Mouse (Mus musculus): ENCODE data around the gene Ano1. TPM values are rescaled to one million over a fixed set of nuclear protein-coding genes. Genes with fewer than 3 reads are reported as not detected.
A peak's percentile ranks its signal among the peaks of the same experiment; 100 is the strongest.

Gene Ano1
- polyA plus RNA-seq, 1 experiment from 2014 or later = 4.2 TPM

- Histone ChIP-seq H3K9me3 (replicated peaks) (no peaks in the 10 kb centered on the region), H3K9ac (replicated peaks) (no peak overlapping the region), H3K4me1 (peaks cover 8% of the 10 kb centered on the region; the same call in 1 of the 2 replicates), H3K4me3 (replicated peaks) (no peak overlapping the region), H3K4me2 (no peak overlapping the region), H3K27ac (replicated peaks) (no peak overlapping the region), H3K27me3 (replicated peaks) (no peaks in the 10 kb centered on the region), H3K36me3 (no peaks in the 10 kb centered on the region)
- ATAC-seq (ENCODE audit: low FRiP score) = no peak
- WGBS = 81% methylated on average over 2 of the region's 2 CpGs
Observed at GRCm38 (mm10) chr7:144689855-144690254, 61.9 kb downstream of the Ano1 start.

GRCm38 (mm10) chr7:144689136-144689535 is 62.6 kb downstream of the Ano1 start:
- H3K9me3 ChIP-seq (replicated peaks) = no peaks in the 10 kb centered on the region
- H3K27me3 ChIP-seq (replicated peaks) = no peaks in the 10 kb centered on the region
- ATAC-seq (ENCODE audit: low FRiP score) = no peak
- peaks cover 8% of the 10 kb centered on the region; the same call in 1 of the 2 replicates for H3K4me1 ChIP-seq
- no peak overlapping the region for H3K4me2 ChIP-seq
- WGBS = 57% methylated on average over 7 of the region's 7 CpGs
- no peak overlapping the region for H3K9ac ChIP-seq (replicated peaks)
- H3K27ac ChIP-seq (replicated peaks) = no peak overlapping the region
- H3K4me3 ChIP-seq (replicated peaks) = no peak overlapping the region
- no peaks in the 10 kb centered on the region for H3K36me3 ChIP-seq

GRCm38 (mm10) chr7:144687663-144688381 is 64.0 kb downstream of the Ano1 start:
- no peak overlapping the region for H3K4me3 ChIP-seq (replicated peaks)
- no peaks in the 10 kb centered on the region for H3K36me3 ChIP-seq
- H3K4me2 ChIP-seq = no peak overlapping the region
- no peak overlapping the region for H3K27ac ChIP-seq (replicated peaks)
- no peak overlapping the region for H3K9ac ChIP-seq (replicated peaks)
- no peak for ATAC-seq (ENCODE audit: low FRiP score)
- H3K9me3 ChIP-seq (replicated peaks) = no peaks in the 10 kb centered on the region
- no peaks in the 10 kb centered on the region for H3K27me3 ChIP-seq (replicated peaks)
- H3K4me1 ChIP-seq = peaks cover 8% of the 10 kb centered on the region; the same call in 1 of the 2 replicates
- 98% methylated on average over 2 of the region's 2 CpGs for WGBS

- H3K9ac ChIP-seq (replicated peaks) = no peak overlapping the region
- H3K27me3 ChIP-seq (replicated peaks) = peaks cover 10% of the 10 kb centered on the region
- no peaks in the 10 kb centered on the region for H3K36me3 ChIP-seq
- H3K4me3 ChIP-seq (replicated peaks) = no peak overlapping the region
- peaks cover 8% of the 10 kb centered on the region; the same call in 1 of the 2 replicates for H3K4me1 ChIP-seq
- no peak overlapping the region for H3K4me2 ChIP-seq
- H3K9me3 ChIP-seq (replicated peaks) = no peaks in the 10 kb centered on the region
- ATAC-seq (ENCODE audit: low FRiP score) = no peak
- 69% methylated on average over 4 of the region's 4 CpGs for WGBS
- no peak overlapping the region for H3K27ac ChIP-seq (replicated peaks)
Observed at GRCm38 (mm10) chr7:144684947-144685346, 66.8 kb downstream of the Ano1 start.

- Histone ChIP-seq H3K36me3 (no peaks in the 10 kb centered on the region), H3K27ac (replicated peaks) (no peak overlapping the region), H3K4me3 (replicated peaks) (no peak overlapping the region), H3K27me3 (replicated peaks) (peaks cover 15% of the 10 kb centered on the region), H3K9me3 (replicated peaks) (no peaks in the 10 kb centered on the region), H3K4me1 (peaks cover 8% of the 10 kb centered on the region; the same call in 1 of the 2 replicates), H3K4me2 (no peak overlapping the region), H3K9ac (replicated peaks) (no peak overlapping the region)
- WGBS = 26% methylated on average over 5 of the region's 5 CpGs
- no peak for ATAC-seq (ENCODE audit: low FRiP score)
Observed at GRCm38 (mm10) chr7:144684467-144684866, 67.3 kb downstream of the Ano1 start.

GRCm38 (mm10) chr7:144680096-144680495 is 71.7 kb downstream of the Ano1 start:
- no peak overlapping the region for H3K4me2 ChIP-seq

GRCm38 (mm10) chr7:144678241-144679030 is 73.3 kb downstream of the Ano1 start:
- peak overlapping the region; percentile 46 for H3K4me3 ChIP-seq (replicated peaks)
- peak overlapping the region; percentile 93 for H3K4me2 ChIP-seq
- no peak for ATAC-seq (ENCODE audit: low FRiP score)
- H3K27ac ChIP-seq (replicated peaks) = no peak overlapping the region
- H3K9ac ChIP-seq (replicated peaks) = peak overlapping the region; percentile 31
- H3K27me3 ChIP-seq (replicated peaks) = peaks cover 33% of the 10 kb centered on the region
- 7% methylated on average over 64 of the region's 68 CpGs for WGBS
- peaks cover 8% of the 10 kb centered on the region for H3K4me1 ChIP-seq
- no peaks in the 10 kb centered on the region for H3K36me3 ChIP-seq
- no peaks in the 10 kb centered on the region for H3K9me3 ChIP-seq (replicated peaks)

More at GRCm38 (mm10) chr7:144680096-144680495, 71.7 kb downstream of the Ano1 start:
- ATAC-seq (ENCODE audit: low FRiP score) = no peak
- peaks cover 8% of the 10 kb centered on the region for H3K4me1 ChIP-seq
- H3K27me3 ChIP-seq (replicated peaks) = peaks cover 33% of the 10 kb centered on the region
- H3K27ac ChIP-seq (replicated peaks) = no peak overlapping the region
- 86% methylated on average over 5 of the region's 5 CpGs for WGBS
- H3K36me3 ChIP-seq = no peaks in the 10 kb centered on the region
- no peaks in the 10 kb centered on the region for H3K9me3 ChIP-seq (replicated peaks)
- no peak overlapping the region for H3K9ac ChIP-seq (replicated peaks)
- H3K4me3 ChIP-seq (replicated peaks) = no peak overlapping the region

- peaks cover 8% of the 10 kb centered on the region for H3K4me1 ChIP-seq
- peaks cover 33% of the 10 kb centered on the region for H3K27me3 ChIP-seq (replicated peaks)
- WGBS = 31% methylated on average over 12 of the region's 12 CpGs
Observed at GRCm38 (mm10) chr7:144677341-144678086, 74.3 kb downstream of the Ano1 start.

GRCm38 (mm10) chr7:144675632-144676031 is 76.1 kb downstream of the Ano1 start:
- Histone ChIP-seq H3K36me3 (no peaks in the 10 kb centered on the region), H3K9me3 (replicated peaks) (no peaks in the 10 kb centered on the region), H3K4me2 (no peak overlapping the region), H3K27me3 (replicated peaks) (peaks cover 29% of the 10 kb centered on the region), H3K9ac (replicated peaks) (no peak overlapping the region), H3K4me3 (replicated peaks) (no peak overlapping the region), H3K4me1 (peaks cover 8% of the 10 kb centered on the region), H3K27ac (replicated peaks) (no peak overlapping the region)
- WGBS = 98% methylated on average over 8 of the region's 8 CpGs
- no peak for ATAC-seq (ENCODE audit: low FRiP score)

More at GRCm38 (mm10) chr7:144677341-144678086, 74.3 kb downstream of the Ano1 start:
- Histone ChIP-seq H3K36me3 (no peaks in the 10 kb centered on the region), H3K9me3 (replicated peaks) (no peaks in the 10 kb centered on the region), H3K4me3 (replicated peaks) (no peak overlapping the region), H3K9ac (replicated peaks) (no peak overlapping the region), H3K4me2 (peak overlapping the region; percentile 93), H3K27ac (replicated peaks) (no peak overlapping the region)
- no peak for ATAC-seq (ENCODE audit: low FRiP score)

- H3K9me3 ChIP-seq (replicated peaks) = no peaks in the 10 kb centered on the region
- ATAC-seq (ENCODE audit: low FRiP score) = no peak
- no peaks in the 10 kb centered on the region for H3K36me3 ChIP-seq
- H3K4me3 ChIP-seq (replicated peaks) = no peak overlapping the region
- no peak overlapping the region for H3K4me2 ChIP-seq
- H3K27ac ChIP-seq (replicated peaks) = no peak overlapping the region
- H3K27me3 ChIP-seq (replicated peaks) = no peaks in the 10 kb centered on the region
- 100% methylated on average over 2 of the region's 2 CpGs for WGBS
- no peaks in the 10 kb centered on the region for H3K4me1 ChIP-seq
- no peak overlapping the region for H3K9ac ChIP-seq (replicated peaks)
Observed at GRCm38 (mm10) chr7:144669895-144670294, 81.9 kb downstream of the Ano1 start.

- Histone ChIP-seq H3K4me1 (peaks cover 3% of the 10 kb centered on the region; the same call in 1 of the 2 replicates), H3K9me3 (replicated peaks) (no peaks in the 10 kb centered on the region), H3K27me3 (replicated peaks) (no peaks in the 10 kb centered on the region), H3K27ac (replicated peaks) (no peak overlapping the region), H3K4me2 (no peak overlapping the region), H3K9ac (replicated peaks) (no peak overlapping the region), H3K36me3 (no peaks in the 10 kb centered on the region), H3K4me3 (replicated peaks) (no peak overlapping the region)
- no peak for ATAC-seq (ENCODE audit: low FRiP score)
- 47% methylated on average over 7 of the region's 7 CpGs for WGBS
Observed at GRCm38 (mm10) chr7:144668603-144669278, 83.0 kb downstream of the Ano1 start.
